Mouse (Mus musculus): Measurements from ENCODE around the gene Tmem131l.

Tmem131l gene

DNA sequence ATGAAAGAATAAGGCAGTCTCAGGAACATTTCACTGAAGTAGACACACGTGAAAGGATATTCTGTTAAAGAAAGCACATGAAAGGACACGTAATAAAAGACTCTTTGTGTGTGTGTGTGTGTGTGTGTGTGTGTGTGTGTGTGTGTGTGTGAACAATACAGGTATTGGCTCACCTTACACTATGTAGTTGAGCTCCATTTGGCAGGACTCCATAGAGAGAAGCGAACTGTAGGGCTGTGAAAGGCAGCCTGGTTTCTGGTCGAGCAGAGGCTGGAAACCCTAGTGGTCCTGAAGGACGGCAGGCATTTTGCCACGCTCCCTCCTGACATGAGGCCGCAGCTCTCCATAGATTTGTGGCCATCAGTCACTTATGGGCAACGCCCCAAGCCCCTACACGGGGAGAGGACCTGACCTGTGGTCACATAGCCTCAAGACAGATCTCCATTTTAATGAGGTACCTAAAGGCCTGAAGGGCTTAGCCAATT lies 175.9 kb downstream of the Tmem131l start:
- in situ Hi-C loops (cut with MboI, MseI): no loop called here

- in situ Hi-C loops (cut with MboI, MseI): no loop called here
These were observed 177.0 kb downstream of the Tmem131l start for GRCm38 (mm10) chr3:83862956-83863355.

DNA sequence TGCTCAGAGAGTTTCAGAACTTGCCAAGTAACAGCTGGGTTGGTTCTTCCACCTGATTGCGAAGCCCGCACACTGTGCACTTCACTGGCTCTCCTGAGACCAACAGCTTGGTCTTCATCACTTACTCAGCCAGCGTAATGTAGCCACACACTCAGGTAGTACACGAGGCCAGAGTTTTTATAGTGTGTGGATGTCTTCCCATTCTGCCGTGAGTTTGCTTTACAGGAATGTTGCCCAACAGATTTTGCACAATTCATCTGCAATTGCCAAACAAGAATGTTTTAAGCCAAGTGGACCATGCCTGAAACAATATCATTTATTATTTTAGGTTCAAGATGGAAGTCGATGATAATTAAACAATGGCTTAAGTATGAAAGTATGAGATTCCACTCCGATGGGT lies 180.4 kb downstream of the Tmem131l start:
- in situ Hi-C loops (cut with MboI, MseI): no loop called here

GRCm38 (mm10) chr3:83859071-83859470 lies 180.9 kb downstream of the Tmem131l start:
- in situ Hi-C loops (cut with MboI, MseI): no loop called here

DNA sequence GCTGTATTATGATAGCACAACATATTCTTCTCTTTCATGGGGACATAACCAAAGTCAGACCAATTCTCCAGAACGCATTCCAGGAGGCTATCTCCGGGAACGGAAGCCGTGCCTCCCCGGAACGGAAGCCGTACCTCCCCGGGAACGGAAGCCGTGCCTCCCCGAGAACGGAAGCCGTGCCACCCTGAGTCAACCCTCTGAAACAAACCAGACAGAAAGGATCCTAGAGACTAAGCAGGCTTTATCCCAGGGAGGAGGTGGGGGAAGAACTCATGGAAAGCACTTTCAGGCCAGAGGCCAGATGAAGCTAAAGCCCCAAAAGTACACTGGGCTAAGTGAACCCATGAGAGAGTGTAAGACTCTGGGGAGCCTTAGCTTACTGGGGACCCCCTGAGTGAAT lies 182.4 kb downstream of the Tmem131l start:
- in situ Hi-C loops (cut with MboI, MseI): no loop called here

DNA sequence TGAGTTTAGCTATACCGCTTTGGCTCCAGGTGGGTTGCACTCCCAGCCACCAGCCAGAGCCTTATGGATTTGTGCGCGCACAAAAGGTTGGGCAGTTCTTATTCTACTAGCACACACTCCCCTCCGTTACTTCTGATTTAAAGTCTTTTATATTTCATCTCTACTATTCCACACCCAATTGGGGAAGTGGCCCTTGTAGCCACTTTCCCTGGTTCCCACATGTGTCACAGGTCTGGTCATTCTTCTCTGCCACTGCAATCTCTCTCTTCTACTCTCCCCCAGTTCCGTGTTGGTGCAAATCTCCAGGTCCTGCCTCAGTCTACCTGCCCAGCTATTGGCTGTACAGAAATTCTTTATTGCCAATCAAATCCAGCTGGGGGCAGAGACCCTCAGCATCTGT lies 184.3 kb downstream of the Tmem131l start:
- in situ Hi-C loops (cut with MboI, MseI): no loop called here

DNA sequence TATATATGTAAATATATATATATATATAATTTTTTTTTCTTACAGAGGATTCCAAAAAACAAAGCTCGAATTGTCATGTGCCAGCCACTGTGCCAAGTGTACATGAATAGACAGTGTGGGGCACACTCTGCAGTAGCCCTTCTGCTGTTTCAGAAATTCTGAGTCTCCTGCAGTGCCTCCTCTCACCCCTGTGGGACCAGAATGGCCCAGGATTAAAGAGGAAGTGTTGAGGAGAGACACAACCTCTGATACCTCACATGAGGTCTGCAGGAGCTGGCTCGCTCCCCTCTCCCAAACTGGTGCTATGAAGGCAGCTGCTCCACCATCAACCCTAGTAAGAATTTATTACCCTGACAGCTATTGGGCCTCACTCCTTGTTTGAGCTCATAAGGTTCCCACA lies 190.6 kb downstream of the Tmem131l start:
- in situ Hi-C loops (cut with MboI, MseI): no loop called here

Measured in T-helper 1 cell (primary cell).